Mouse (Mus musculus): Measurements from ENCODE around the gene Trmt1.

The Trmt1 gene

GRCm38 (mm10) chr8:84686191-84687002 lies at the start of gene Trmt1:
Gene Trmt1 (plus strand): TSS chr8:84686307.
- in situ Hi-C loops (cut with MboI; ENCODE audit: low sequenced_read_pairs), result no loop called here

GRCm38 (mm10) chr8:84637946-84638554 lies 48.1 kb upstream of the Trmt1 start:
- in situ Hi-C loops (cut with MboI; ENCODE audit: low sequenced_read_pairs), result no loop called here

- in situ Hi-C loops (cut with MboI; ENCODE audit: low sequenced_read_pairs), result no loop called here
Measured at GRCm38 (mm10) chr8:84638555-84639161, 47.4 kb upstream of the Trmt1 start.

- in situ Hi-C loops (cut with MboI; ENCODE audit: low sequenced_read_pairs), result no loop called here
Measured at GRCm38 (mm10) chr8:84639162-84640009, 46.7 kb upstream of the Trmt1 start.

GRCm38 (mm10) chr8:84640010-84640588 lies 46.0 kb upstream of the Trmt1 start:
- in situ Hi-C loops (cut with MboI; ENCODE audit: low sequenced_read_pairs), result no loop called here

GRCm38 (mm10) chr8:84640617-84641294 lies 45.4 kb upstream of the Trmt1 start:
- in situ Hi-C loops (cut with MboI; ENCODE audit: low sequenced_read_pairs), result no loop called here

GRCm38 (mm10) chr8:84641578-84642361 lies 44.3 kb upstream of the Trmt1 start:
- in situ Hi-C loops (cut with MboI; ENCODE audit: low sequenced_read_pairs), result no loop called here

GRCm38 (mm10) chr8:84643019-84643418 lies 43.1 kb upstream of the Trmt1 start:
- in situ Hi-C loops (cut with MboI; ENCODE audit: low sequenced_read_pairs), result no loop called here

GRCm38 (mm10) chr8:84646800-84647199 lies 39.3 kb upstream of the Trmt1 start:
- in situ Hi-C loops (cut with MboI; ENCODE audit: low sequenced_read_pairs), result no loop called here

- in situ Hi-C loops (cut with MboI; ENCODE audit: low sequenced_read_pairs), result no loop called here
Measured at GRCm38 (mm10) chr8:84647461-84647901, 38.6 kb upstream of the Trmt1 start.

- in situ Hi-C loops (cut with MboI; ENCODE audit: low sequenced_read_pairs), result no loop called here
Measured at GRCm38 (mm10) chr8:84650213-84650612, 35.9 kb upstream of the Trmt1 start.

- in situ Hi-C loops (cut with MboI; ENCODE audit: low sequenced_read_pairs), result no loop called here
Measured at GRCm38 (mm10) chr8:84653092-84653631, 32.9 kb upstream of the Trmt1 start.

GRCm38 (mm10) chr8:84654597-84654996 lies 31.5 kb upstream of the Trmt1 start:
- in situ Hi-C loops (cut with MboI; ENCODE audit: low sequenced_read_pairs), result no loop called here

- in situ Hi-C loops (cut with MboI; ENCODE audit: low sequenced_read_pairs), result no loop called here
Measured at GRCm38 (mm10) chr8:84655336-84656190, 30.5 kb upstream of the Trmt1 start.

GRCm38 (mm10) chr8:84656191-84656525 lies 29.9 kb upstream of the Trmt1 start:
- in situ Hi-C loops (cut with MboI; ENCODE audit: low sequenced_read_pairs), result no loop called here

- in situ Hi-C loops (cut with MboI; ENCODE audit: low sequenced_read_pairs), result no loop called here
Measured at GRCm38 (mm10) chr8:84656641-84657126, 29.4 kb upstream of the Trmt1 start.

- in situ Hi-C loops (cut with MboI; ENCODE audit: low sequenced_read_pairs), result no loop called here
Measured at GRCm38 (mm10) chr8:84657203-84657602, 28.9 kb upstream of the Trmt1 start.

GRCm38 (mm10) chr8:84657680-84658079 lies 28.4 kb upstream of the Trmt1 start:
- in situ Hi-C loops (cut with MboI; ENCODE audit: low sequenced_read_pairs), result no loop called here

Data from CH12F3 (cell line).